Mouse (Mus musculus) neutrophil, adult 59 days (primary cell): Measurements from ENCODE around the gene Cckbr. TPM values are rescaled to one million over a fixed set of nuclear protein-coding genes. Genes with fewer than 3 reads are reported as not detected.

ENCODE experiments used
- total RNA-seq, 2 experiments: library from RNA; stranded (reverse); gene quantifications; 1 replicate in 1 of 2; 2 replicates in 1 of 2; pipeline ENCODE4 v1.2.4; 2023

Gene Cckbr
- total RNA-seq = not detected

DNA sequence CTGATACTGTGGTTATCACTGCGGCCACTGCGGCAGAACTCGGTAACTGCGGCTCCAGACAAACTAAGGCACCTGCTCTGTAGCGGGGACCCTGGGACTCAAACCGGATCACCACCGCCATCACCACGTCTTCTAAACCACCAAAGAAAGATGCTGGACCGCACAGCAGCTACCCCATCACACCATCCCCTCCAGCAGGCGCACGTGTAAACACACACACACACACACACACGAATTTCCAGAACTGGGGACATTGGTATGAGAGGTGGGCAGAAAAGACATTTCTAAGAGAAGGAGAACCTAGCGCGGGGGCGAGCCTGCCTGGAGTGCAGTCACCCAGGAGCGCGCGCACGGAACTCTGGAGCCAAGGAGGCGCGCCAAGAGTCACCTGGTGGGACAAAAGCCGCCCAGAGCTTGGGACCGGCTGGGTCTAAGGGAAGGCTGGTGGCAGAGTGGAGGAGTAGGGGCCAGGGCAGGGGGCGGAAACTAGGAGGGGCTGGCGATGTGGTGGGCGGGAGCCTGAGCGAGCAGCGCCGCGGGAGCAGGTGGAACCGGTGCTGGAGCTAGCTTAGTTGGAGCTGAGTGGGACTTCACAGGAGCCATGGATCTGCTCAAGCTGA lies at the start of gene Cckbr:
Gene Cckbr, plus strand, starts transcription at position 308 of the 620 bp plus-strand sequence.

DNA sequence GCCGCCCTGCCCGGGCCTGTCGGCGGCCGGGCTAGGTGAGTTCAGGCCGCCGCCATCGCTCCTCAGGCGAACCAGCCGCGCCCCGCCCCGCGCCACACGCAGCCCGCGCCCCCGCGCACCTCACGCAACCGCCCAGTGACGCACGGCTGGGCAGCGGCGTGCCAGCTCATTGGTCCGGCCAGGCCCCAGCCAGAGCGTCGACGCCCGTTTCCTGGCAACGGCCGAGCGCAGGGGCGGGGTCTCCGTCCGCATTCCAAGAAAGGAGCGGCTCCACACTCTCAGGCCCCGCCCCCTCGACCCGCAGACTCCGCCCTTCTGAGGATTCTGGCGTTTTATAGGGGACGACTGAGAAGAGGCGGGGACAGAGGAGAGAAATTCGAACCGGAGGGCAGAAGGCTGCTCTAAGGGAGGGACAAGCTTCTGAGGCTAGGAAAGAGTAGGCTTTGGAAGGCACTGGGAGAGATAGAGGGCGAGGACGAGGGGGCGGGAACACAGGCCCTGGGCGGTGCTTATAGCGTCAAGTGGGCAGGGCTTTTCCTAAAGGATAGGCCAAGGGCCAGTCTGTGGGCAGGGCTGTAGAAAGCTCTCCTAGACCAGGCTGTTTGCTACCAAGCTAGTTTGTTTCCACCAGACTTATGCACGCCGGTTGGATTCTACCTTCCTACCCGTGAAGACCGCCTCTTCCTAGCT lies 25.5 kb upstream of the Cckbr start, which contains the start of gene Fam160a2:
Gene Fam160a2, minus strand, starts transcription at position 120 of the 690 bp plus-strand sequence.

DNA sequence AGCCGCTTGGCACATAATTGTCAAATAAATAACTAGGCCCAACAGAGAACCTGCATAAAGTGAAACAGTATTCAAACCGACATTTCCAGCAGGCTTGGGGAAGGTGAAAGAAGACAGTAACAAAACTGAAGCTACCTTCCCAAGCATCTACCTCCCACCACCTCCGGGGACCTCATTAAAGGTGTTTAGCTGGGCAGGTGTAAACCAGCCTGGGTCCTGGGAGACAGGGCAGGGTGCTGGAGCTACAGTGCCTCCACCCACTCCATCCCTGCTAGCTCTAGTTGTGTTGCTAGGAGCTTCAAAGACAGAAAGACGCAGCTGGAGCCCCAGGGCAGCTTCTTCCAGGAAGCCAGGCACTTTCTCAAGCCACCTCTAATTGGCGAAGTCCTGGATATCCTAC lies 21.3 kb upstream of the Cckbr start, which contains the start of gene Cnga4:
Gene Cnga4, plus strand, starts transcription at position 301 of the 400 bp plus-strand sequence.

DNA sequence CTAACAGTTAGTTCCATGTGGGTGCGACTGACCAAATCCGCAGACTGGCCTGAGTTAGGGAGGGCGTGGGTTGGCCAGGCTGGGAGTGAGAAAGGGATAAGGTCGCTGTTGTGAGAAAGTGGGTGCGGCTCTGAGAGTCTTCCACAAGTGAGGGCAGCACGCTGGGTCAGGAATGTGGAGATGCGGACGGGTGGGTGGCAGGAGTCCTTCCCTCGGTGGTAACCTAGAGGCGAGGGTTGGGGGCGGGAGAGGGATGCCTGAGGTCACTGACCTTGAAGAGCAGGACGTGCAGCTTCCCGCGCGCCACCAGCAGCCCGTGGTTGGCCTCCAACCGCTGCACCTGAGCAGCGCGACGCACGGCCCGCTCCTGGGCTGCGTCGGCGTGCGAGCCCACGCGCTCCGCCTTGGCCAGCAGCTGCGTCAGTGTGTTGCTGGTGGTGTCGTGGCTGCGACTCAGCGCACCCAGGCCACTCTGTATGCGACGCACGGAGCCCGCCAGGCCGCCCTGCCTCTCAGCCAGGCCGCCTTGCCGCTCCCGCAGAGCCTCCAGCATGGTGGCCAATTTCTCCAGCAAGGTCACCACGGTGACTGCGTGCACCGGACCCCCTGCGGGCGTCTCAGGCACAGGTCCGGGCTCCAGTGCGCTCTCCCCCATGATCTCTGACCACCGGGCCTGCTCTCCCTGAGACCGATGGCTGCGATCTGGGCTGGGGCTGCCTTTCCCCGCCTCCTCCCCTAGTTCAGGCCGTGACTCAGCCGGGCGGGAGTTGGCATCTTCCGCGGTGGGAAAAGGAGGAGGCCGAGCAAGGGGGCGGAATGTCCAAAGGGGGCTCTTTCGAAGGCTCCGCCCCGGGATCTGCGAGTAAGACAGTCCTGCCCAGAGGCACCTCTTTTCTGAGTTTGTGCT lies 56.2 kb downstream of the Cckbr start, which contains the start of gene Cavin3:
Gene Cavin3, minus strand, starts transcription at position 796 of the 907 bp plus-strand sequence.

Other genes starting within 250 kb of the Cckbr start
- not detected for gene Olfr685, start 239.7 kb upstream of the Cckbr start, total RNA-seq
- gene Olfr686, start 218.2 kb upstream of the Cckbr start, total RNA-seq = not detected
- gene Olfr688, start 137.6 kb upstream of the Cckbr start, total RNA-seq = not detected
- not detected for gene Olfr689, start 114.6 kb upstream of the Cckbr start, total RNA-seq
- gene Olfr690, start 91.6 kb upstream of the Cckbr start, total RNA-seq = not detected
- gene Olfr691, start 83.5 kb upstream of the Cckbr start, total RNA-seq = under 1 TPM in 1 of 2 experiments, not detected in 1; 0.49 TPM
- not detected for gene Olfr692, start 57.5 kb upstream of the Cckbr start, total RNA-seq
- not detected for gene Gm5901, start 50.7 kb upstream of the Cckbr start, total RNA-seq
- gene Fam160a2, start 25.7 kb upstream of the Cckbr start, total RNA-seq = 100 to 1,000 TPM; 168 to 176 TPM
- gene Cnga4, start 21.2 kb upstream of the Cckbr start, total RNA-seq = under 1 TPM; 0.51 to 0.64 TPM
- gene Cavin3, start 56.6 kb downstream of the Cckbr start, total RNA-seq = not detected
- 10 to 100 TPM; 21.0 to 21.1 TPM for gene Smpd1, start 128.6 kb downstream of the Cckbr start, total RNA-seq
- 1 to 10 TPM in 1 of 2 experiments, under 1 TPM in 1; 0.56 to 1.4 TPM for gene Apbb1, start 155.9 kb downstream of the Cckbr start, total RNA-seq
- gene Hpx, start 174.4 kb downstream of the Cckbr start, total RNA-seq = not detected
- gene Trim3, start 207.8 kb downstream of the Cckbr start, total RNA-seq = 10 to 100 TPM; 14.7 to 22.5 TPM
- 100 to 1,000 TPM; 104 to 108 TPM for gene Timm10b, start 214.3 kb downstream of the Cckbr start, total RNA-seq
- 10 to 100 TPM; 14.1 to 14.5 TPM for gene Arfip2, start 214.7 kb downstream of the Cckbr start, total RNA-seq
- 10 to 100 TPM in 1 of 2 experiments, 1 to 10 TPM in 1; 8.5 to 10.2 TPM for gene Gm45799, start 214.8 kb downstream of the Cckbr start, total RNA-seq
- 1 to 10 TPM; 2.8 to 3.8 TPM for gene Dnhd1, start 225.1 kb downstream of the Cckbr start, total RNA-seq